Mouse (Mus musculus): Measurements from ENCODE around the gene Arhgap31.

Arhgap31 gene

DNA sequence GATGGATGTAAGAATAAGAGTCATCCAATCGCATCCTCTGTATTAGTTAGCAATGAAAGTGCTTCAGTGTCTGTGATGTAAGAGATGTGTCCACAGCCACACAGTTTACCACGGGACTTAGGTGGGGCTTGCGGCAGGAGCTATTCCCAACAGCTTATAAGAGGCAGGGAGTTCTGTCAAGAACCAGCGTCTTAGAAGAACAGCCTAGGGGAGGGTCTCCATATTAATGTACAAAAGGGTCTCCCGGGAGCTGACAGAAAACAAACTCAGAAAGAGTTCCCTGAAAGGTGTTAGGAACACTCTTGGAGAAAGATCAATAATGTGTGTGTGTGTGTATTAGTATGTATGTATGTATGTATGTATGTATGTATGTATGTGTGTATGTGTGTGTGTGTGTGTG, 60.4 kb downstream of the Arhgap31 start:
- DNase-seq (ENCODE audit: low read depth, low spot score), result no peak

DNA sequence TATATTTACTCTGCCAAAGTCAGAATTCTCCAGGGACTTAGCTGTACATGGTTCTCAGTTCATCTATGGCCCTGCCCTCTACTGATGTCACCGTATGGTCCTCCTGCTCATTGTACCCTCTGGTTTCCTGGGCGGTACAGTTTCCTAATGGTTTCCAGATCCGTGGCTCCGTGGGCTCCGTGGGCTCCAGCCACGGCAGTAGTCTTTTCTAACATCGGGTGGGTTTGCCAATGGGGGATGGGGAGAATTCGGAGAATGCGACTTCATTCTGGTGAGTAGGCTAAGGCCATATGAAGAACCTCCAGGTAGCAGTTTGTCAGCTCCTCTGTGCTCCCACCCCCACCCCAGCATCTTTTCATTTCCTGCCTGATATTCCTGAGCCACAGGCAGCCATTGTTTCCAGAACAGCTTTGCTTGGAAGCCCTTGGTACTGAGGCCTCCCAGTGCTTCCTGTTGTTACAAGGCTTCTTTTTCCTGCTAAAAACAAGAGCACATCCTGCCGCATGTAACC, 61.3 kb downstream of the Arhgap31 start:
- peak; percentile 82 for DNase-seq (ENCODE audit: low read depth, low spot score)

DNA sequence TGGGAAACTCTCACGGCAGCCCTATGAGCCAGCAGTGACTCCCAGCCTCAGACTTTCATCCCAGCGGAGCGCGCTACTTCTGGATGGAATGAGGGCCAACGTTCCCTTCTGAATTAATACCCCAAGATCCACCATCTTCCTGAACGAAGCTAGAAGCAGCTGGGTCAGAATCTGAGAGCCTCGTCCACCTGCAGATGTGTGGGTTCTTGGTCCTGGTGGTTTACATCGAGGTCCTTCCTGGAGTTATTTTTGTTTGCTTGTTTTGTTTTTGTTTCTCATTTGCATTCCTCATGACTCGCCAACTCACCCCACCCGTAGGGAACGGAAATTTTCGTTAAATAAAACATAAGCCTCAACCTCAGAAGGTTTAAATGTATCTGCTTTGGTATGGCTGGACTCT, 61.8 kb downstream of the Arhgap31 start:
- DNase-seq (ENCODE audit: low read depth, low spot score), result no peak

DNA sequence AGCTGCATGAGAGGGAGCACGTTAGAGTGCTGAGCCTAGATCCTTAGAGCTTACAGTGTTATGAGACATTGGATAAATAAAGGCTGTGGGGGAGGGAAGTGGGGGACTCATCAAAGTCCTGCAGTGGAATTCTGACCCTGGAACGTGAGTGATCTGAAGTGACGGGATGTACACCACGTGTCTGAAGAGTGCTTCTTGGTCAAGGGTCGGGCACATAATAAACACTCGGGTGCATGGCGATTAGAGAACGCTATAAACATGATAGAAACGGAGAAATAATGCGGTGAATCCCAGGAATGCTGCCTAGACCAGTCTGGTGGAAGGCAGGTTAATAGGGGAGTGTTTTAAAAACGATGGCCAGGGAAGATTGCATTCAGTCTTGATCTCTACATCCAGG, 63.6 kb downstream of the Arhgap31 start:
- no peak for DNase-seq (ENCODE audit: low read depth, low spot score)

DNA sequence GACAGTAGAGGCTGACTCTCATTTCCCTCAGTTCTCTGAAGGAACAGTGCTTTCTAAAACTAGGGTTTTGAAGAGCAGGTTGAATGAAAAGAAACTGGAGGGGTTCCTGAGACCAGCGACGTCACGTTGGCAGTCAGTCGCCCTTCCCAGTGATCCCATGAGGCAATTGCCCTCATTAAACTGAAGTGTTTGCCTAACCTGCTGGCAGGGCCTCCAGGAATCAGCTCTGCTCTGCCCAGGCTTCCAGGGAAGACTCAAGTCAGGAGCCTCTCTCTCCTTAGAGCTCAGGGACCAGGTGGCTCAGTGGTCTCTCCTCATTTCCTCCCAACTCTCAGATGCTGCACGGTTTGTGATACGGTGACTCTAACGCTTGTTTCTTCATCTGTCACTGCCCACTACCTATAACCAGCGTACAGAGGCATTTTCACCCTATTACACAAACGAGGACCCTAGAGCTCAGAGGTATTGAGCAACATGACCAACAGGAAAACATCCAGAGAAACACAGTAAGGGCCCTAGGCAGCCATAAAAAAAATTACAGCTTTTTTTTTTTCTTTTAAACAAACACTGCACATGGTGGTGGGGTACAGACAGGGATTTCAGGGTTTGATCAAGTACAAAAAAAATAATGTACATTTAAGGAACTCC, 64.2 kb downstream of the Arhgap31 start:
- no peak for DNase-seq (ENCODE audit: low read depth, low spot score)

DNA sequence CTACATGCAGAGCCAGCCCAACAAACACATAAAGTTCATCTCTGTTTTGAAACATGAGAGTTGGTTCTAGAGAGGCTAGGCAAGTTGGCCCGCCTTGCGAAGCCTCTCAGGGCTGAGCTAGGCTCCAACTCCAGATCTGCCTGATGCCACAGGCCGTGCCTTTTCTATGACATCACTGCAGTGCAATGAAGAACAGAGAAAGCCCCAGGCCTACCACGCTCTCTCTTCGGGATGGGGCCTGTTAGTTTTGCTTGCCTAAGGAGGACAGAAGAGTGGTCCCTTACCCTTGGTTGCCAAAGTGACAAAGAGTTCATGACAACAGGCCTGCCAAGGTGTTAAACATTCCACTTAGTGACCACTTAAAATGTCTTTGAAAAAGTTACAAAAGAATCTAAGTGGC, 64.9 kb downstream of the Arhgap31 start:
- DNase-seq (ENCODE audit: low read depth, low spot score), result no peak

DNA sequence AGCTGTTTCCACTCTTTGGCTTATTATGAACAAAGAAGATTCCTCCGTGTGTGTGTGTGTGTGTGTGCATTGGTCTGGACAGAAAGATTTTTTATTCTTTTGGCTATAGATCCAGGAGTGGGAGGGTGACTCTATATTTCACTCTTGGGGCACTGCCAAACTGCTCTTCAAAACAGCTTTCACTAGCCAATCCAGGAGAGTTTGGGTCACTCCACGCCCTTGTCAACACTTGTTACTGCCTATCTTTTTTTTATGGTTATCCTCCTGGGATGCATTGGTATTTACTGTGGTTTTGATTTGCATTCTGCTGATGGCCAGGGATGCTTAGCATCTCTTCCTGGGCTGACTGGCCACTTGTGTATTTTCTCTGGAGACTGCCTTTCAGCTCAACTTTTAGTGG, 68.6 kb downstream of the Arhgap31 start:
- no peak for DNase-seq (ENCODE audit: low read depth, low spot score)

DNA sequence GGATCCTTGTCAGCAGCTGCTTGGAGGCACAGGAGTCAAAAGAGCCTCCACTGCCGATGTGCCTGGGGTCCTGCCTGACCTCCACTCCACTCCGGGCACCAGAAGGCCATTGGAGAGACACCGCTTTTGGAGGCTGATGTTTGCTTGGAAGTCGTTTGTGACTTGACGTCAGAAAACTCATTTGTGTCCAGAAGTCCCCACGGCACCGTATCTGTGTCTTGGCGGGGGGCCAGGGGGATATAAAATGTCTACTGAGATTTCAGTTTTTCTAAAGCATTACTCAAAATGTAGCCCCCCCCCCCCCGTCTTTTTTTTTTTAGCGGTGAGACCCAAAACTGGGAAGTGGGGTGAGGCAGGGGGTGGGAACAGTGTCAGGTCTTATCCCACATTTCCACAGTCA, 76.0 kb downstream of the Arhgap31 start:
- no peak for DNase-seq (ENCODE audit: low read depth, low spot score)

DNA sequence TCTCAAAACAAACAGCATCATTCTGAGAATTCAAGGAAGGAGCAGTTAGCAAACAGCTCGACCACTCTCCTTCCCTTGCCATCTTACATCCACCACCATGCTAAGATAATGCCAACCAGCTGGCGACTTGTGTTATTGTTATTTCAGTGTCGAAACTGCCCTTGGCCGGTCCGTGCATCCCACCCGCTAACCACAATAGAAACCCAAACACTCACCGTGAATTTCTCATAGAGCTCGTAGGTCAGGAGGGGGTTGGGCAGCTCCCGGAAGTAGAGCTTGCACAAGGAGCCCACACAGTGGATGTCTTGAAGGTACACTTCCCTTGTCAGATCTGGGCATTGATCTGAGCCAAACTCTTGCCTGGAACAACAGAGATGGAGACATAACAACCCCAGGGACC, 76.4 kb downstream of the Arhgap31 start:
- DNase-seq (ENCODE audit: low read depth, low spot score), result no peak

DNA sequence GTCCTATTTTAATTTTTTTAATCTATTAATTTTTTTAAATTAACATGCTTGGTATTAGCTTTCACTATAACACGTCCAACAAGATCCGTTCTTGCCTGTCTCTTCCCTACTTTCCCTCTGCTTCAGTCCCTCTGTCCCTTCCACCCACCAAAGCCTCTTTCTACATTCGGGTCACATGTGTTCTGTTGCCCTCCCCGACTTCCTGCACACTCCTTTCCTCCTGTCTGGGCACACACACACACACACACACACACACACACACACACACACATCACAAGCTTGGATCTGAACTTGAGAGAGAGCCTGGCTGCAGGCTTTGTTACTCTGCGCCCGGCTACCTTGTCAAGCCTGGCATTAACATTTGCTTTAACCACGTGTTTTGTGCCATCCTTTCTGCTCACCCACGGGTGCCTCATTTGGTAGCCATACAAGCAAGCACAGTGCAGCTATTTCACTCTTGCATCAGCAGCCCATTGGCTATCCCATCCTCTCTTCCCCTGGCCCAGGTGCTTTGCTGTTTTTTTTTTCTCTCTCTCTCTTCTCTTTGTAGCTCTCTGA, 77.2 kb downstream of the Arhgap31 start:
- no peak for DNase-seq (ENCODE audit: low read depth, low spot score)

DNA sequence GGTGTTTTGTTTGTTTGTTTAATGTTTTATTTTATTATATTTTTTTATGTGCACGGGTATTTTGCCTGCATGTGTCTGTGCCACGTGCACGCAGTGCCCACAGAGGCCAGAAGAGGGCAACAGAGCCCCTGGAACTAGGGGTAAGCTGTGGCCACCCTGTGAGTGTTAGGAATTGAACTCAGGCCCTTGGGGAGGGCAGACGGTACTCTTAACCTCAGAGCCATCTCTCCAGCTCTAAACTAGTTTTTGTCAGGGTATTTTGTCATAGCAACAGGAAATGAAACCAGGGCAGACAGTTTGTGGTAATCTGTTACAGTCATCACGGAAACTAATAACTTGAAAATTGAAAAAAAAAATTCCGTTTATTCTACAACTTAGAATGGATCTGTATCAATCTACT, 80.9 kb downstream of the Arhgap31 start:
- DNase-seq (ENCODE audit: low read depth, low spot score), result peak; percentile 58

DNA sequence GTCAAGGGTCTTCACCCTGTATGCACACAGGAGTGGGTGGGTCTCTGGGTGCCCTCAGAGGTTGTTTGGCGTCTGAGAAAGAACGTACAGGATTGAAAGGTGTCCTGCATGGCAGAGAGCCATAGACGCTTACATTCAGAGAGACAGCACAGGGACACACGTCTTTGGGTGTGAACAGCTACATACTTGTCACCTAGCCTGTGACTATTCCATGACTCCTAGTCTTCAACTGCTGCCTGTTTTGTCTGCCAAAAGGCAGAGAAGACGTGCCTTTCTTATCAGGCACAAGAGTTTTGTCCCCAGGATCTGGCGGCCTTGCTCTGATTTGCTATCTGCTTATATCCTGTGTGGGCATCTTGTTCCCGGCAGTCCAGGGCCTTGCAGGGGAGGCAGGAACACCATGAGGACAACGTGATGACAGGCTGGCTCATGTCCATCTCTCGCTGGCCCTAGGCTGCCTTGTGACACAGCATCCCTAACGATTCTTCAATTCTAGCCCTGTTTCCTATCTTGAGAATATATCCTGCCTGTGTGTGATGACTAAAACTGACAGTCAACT, 87.2 kb downstream of the Arhgap31 start:
- DNase-seq (ENCODE audit: low read depth, low spot score), result no peak

DNA sequence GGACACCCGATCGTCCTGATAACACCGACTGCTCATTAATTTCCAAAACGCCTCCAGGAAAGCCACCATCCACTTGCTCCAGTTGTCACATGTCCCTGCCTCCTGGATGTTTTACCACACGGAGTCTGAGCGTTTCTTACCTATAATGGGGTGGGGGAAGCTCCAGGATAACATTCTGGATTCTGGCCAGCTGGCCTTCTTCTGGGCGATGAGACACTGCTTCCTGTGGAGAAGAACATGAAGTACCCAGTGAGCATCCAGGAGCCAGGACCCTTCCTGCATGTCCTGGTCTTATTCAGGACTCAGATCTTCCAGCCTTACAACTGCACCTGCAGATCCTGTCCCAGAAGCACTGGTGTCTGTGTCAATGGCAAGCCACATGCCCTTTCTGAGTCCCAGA, 87.7 kb downstream of the Arhgap31 start:
- no peak for DNase-seq (ENCODE audit: low read depth, low spot score)

DNA sequence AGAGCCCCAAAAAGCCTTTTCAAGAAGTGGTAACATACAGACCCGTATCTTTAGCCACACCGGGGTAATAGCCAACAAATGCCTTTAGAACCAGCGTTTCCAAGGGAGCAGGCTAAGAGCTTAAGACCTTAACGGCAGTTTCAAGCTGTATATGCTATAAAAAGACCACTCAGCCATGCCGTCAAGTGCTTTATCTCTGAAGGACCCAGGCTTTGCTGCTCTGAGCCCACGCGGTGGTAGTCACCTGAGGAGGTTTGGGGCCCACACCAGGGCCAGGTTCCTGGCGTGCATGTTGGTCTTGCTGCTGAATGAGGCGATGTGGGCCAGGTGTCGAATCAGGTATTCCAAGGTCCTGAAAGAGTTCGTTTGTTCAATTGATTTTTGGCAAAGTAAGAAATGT, 88.8 kb downstream of the Arhgap31 start:
- no peak for DNase-seq (ENCODE audit: low read depth, low spot score)

DNA sequence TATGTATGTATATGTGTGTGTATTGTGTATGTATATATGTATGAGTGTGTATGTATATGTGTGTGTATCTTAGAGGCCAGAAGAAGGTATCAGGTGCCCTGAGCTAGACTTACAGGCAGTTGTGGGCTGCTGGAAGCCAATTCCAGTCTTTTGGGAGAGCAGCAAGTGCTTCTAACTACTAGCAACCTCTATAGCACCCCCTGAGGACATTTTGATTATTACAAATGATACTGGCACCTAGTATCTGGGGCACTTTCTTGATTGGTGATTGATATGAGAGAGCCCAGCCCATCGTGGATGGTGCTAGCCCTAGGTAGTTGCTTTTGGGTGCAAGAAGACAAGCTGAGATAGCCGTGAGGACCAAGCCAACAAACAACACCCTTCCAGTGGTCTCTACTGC, 90.8 kb downstream of the Arhgap31 start:
- peak; percentile 67 for DNase-seq (ENCODE audit: low read depth, low spot score)

DNA sequence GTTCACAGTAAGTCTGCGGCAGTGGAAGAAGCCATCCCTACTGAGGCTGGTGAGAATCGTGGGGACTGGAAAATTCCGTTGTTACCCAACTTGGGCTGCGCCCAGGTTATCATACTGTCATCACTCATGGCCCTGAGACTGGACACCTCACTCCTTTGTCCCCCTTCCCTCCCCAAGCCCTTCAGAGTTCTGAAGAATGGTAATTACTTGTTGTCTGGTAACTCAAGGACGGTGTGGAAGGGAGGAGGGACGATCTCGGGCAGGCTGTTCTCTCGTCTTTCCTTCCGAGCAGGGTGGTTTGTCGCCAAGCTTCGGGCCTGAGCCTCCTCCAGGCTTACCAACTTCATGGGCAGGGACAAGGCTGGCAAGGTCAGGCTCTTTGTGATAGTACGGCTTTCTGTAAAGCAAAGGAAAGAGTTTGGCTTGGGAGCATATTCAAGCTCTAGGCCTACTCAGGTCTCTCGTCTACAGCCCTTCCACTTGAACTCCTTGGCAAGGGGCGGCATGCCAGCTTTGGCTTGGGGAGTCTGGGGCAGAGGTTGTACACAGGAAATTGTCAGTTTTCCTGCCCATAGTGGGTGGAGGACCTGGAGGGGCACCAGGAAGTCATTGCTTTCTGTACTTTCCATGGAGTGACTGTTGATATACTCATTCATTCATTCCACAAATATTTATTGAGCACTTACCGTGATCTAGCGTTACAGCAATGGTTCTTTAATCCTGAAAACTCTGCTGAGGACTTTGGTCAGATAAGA, 92.2 kb downstream of the Arhgap31 start:
- no peak for DNase-seq (ENCODE audit: low read depth, low spot score)

DNA sequence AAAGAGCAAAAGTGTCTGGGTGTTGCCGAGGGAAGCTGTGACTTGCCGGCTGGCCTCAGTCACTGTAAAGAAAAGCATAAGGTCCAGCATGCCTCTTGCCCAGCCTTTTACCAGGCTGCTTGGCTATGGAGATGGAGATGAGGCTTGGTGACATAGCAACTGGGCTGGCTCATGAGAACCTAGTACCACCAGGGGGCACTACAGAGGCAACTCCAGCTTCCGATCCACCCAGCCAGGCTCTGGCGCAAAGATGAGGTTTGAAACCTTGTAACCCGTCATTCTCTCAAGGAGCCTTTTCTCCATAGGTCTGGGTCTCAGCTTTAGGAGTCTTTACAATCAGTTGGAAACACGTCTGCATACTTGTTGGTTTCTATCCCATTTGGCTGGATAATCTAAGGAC, 94.0 kb downstream of the Arhgap31 start:
- DNase-seq (ENCODE audit: low read depth, low spot score), result peak; percentile 80

DNA sequence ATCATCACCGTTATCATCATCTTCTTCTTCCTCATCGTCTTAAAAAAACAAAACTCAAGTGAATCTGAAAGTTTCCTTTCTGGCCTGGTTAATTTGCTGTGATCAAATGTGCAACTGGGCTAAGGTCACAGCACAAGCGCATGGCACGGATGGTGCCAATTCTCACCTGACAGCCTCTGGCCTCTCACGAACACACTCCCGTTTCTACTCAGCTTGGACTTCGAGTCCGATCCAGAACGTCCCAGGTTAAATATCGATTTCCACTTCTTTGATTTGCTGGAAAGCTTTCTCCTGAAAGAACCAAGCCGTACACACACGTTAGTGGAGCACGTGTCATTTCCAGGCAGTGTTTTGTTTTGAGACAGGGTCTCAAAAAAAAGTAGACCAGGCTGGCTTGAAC, 95.1 kb downstream of the Arhgap31 start:
- DNase-seq (ENCODE audit: low read depth, low spot score), result no peak

DNA sequence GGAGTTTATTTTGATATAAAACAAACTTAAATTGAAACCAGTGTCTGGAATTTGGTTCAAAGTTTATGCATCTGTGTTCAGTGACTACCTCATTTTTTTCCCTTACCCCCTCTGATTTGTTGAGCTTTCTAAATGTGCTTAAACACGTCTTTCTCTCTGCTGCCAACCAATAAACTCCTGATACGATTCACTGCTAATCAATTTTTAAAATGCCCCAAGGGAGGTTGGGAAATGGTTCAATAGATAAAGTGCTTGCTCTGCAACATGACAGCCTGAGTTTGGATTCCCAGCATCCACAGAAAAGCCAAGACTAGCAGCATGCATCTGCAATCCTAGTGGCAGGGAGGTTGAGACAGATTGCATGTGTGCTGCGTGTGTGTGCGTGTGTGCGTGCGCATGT, 99.4 kb downstream of the Arhgap31 start:
- DNase-seq (ENCODE audit: low read depth, low spot score), result no peak

DNA sequence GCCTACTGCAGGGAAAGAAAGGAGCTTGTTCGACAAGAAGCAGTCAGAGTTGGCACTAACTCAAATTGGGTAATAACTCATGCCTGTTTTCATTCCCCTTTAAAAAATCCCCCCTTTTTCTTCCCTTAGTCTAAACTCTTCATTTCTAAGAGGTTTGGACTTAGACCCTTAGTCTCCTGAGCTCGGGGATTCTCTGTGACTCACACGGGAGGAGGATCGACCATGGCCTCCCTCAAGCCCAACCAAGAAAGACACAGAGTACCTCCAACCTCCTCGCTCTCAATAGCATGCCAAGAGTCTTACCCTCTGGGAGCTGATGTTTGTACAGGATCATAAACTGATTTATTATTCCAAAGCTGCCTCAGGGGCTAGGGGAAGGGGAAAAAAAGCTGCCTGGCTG, 100.4 kb downstream of the Arhgap31 start:
- no peak for DNase-seq (ENCODE audit: low read depth, low spot score)

DNA sequence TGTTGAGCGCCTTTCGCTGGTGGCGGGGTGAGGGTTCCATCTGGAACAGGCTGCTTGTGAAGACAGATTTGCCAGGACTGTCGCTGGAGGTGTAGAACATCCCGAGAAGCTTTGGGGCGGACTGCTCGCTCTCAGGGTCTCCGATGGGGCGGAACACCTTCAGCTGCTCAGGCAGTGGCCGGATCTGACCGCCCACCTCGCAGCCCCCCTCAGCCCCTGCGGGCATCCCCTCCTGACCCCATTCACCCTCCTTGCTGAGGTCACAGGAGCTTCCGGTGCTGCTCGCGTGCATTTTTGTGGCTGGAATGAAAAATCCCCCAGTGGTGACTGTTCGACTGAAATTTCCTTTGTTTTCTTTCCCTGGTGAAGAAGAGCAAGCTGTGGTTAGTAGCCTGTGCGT, 104.0 kb downstream of the Arhgap31 start:
- no peak for DNase-seq (ENCODE audit: low read depth, low spot score)

DNA sequence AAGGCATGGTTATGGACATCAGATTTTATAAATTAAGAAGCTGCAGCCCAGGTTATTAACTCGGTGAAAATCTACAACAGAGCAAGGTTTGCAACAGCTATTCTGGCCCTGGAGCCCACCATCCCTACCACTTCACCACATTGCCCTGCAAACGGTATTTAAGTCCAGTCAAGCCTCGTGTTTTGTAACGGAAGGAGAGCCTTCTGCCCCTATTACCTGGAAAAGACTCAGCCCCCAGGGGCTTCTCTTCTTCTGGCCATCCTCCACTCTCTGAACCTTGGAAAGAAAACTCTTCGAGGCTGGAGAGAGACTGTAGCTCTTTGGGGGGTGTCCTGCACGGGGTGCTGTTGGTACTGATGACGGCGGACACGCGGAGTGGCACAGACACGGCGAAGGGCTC, 104.4 kb downstream of the Arhgap31 start:
- DNase-seq (ENCODE audit: low read depth, low spot score), result no peak

DNA sequence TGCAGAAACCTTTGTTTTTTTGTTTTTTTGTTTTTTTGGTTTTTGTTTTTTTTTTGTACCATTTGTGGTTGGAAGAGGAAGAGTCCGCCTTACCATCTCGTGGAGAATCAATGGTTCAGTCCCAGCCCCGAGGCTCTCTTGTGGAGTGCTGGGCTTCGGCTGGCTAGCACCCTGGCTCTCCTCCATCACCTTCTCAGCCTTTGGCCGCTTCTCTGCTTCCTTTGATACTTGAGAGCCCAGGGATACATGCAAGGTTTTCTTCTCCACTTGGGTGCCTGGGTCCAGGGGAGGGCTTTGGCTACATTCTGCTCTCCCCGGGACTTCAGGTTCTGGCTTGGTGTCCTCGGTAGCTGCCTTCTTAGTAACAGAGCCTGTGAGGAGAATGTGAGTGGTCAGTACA, 106.6 kb downstream of the Arhgap31 start:
- no peak for DNase-seq (ENCODE audit: low read depth, low spot score)

Measured in R1 (cell line).